Mouse (Mus musculus): ENCODE results near the gene Svs2.

- TF ChIP-seq CTCF (IDR thresholded peaks at IDR 0.05; ENCODE audit: insufficient read depth, low read depth, low read length) (no peak), POLR2A (IDR thresholded peaks at IDR 0.05; ENCODE audit: insufficient read depth, low read depth, low read length) (no peak)
Measured at GRCm38 (mm10) chr2:164221522-164221921, 16.7 kb downstream of the Svs2 start, which contains the start of gene Wfdc15b.
